ENCODE assay signal across 8 mouse cellular contexts in genomic region chrX:163957803-163958466, GRCm38 (mm10). TPM values are rescaled to one million over a fixed set of nuclear protein-coding genes. Genes with fewer than 3 reads are reported as not detected.
DNase-seq lines count a peak whose midpoint lies in the region; ATAC-seq and TF ChIP-seq lines count a peak whose summit lies in the region.

No protein-coding gene starts in this region.

- no peaks in the 10 kb centered on the region for H3K9me3 ChIP-seq in CH12.LX (replicated peaks; ENCODE audit: low read length)
- no peaks in the 10 kb centered on the region for H3K9me3 ChIP-seq in embryonic facial prominence, embryonic 14.5 days (ENCODE audit: control insufficient read depth, low read length)
- no peaks in the 10 kb centered on the region for H3K9me3 ChIP-seq in heart, embryonic 12.5 days (replicated peaks)
- no peaks in the 10 kb centered on the region for H3K9me3 ChIP-seq in lung, postnatal 0 days (ENCODE audit: low read length)

- H3K4me1 ChIP-seq in CH12.LX (ENCODE audit: control insufficient read depth in 1 of 2, insufficient read depth in 2 of 2) = no peaks in the 10 kb centered on the region
- no peaks in the 10 kb centered on the region for H3K4me1 ChIP-seq in embryonic facial prominence, embryonic 14.5 days (ENCODE audit: control insufficient read depth, insufficient read depth, low read length)
- 0 out of 2 replicates have a peak, but pooled peaks cover 2% of the 10 kb centered on the region for H3K4me1 ChIP-seq in heart, embryonic 12.5 days (replicated peaks)
- H3K4me1 ChIP-seq in lung, postnatal 0 days (ENCODE audit: insufficient read depth, low read depth, low read length) = no peaks in the 10 kb centered on the region
- 0 out of 2 replicates have a peak, but pooled peaks cover 3% of the 10 kb centered on the region for H3K4me1 ChIP-seq in olfactory bulb, adult 2 months (ENCODE audit: control insufficient read depth, insufficient read depth, low read length)

- peak; percentile 92 for ATAC-seq in embryonic facial prominence, embryonic 14.5 days (ENCODE audit: low read depth)
- ATAC-seq in heart, embryonic 12.5 days (ENCODE audit: insufficient number of reproducible peaks, low FRiP score) = peak; percentile 94
- peak; percentile 93 for ATAC-seq in lung, postnatal 0 days

- H3K36me3 ChIP-seq in CH12.LX (replicated peaks in 1 of 2; ENCODE audit: control insufficient read depth in 1 of 2, insufficient read depth in 1 of 2, low read length in 1 of 2) = peaks cover 14 to 33% of the 10 kb centered on the region in 2 experiments
- peaks cover 26% of the 10 kb centered on the region for H3K36me3 ChIP-seq in embryonic facial prominence, embryonic 14.5 days (ENCODE audit: control insufficient read depth, insufficient read depth, low read length)
- H3K36me3 ChIP-seq in heart, embryonic 12.5 days = peaks cover 18% of the 10 kb centered on the region
- no peaks in the 10 kb centered on the region for H3K36me3 ChIP-seq in lung, postnatal 0 days (ENCODE audit: insufficient read depth, low read length)

- dilution Hi-C loops in CH12.LX (cut with MboI; ENCODE audit: extremely low pct_ligation_motif_present, extremely low pct_unique_long_range_greater_than_20kb, low sequenced_read_pairs) = no loop called here

- TF ChIP-seq EP300 in CH12.LX (IDR thresholded peaks at IDR 0.05; ENCODE audit: low read length) = no peak
- no peak for TF ChIP-seq EP300 in lung, postnatal 0 days (IDR thresholded peaks at IDR 0.05)

- in situ Hi-C loops in CH12.LX (cut with MboI; ENCODE audit: low pct_ligation_motif_present, low pct_unique_long_range_greater_than_20kb, low sequenced_read_pairs) = no loop called here

- 34% methylated on average over 9 of the region's 67 CpGs for WGBS in embryonic facial prominence, embryonic 14.5 days
- WGBS in heart, embryonic 12.5 days = 11% methylated on average over 57 of the region's 67 CpGs
- WGBS in lung, postnatal 0 days = 16% methylated on average over 33 of the region's 67 CpGs
- WGBS in olfactory bulb, adult 2 months = 18% methylated on average over 54 of the region's 67 CpGs

- peak; percentile 69 for DNase-seq in CH12.LX (ENCODE audit: extremely low read depth)
- DNase-seq in brain, adult 2 months (ENCODE audit: low read depth, low spot score) = peak; percentile 68
- peak; percentile 75 for DNase-seq in embryonic facial prominence, embryonic 14.5 days (ENCODE audit: low spot score)
- DNase-seq in kidney, postnatal 10 days = peak; percentile 84
- peak; percentile 76 for DNase-seq in lung, postnatal 0 days (ENCODE audit: low spot score)
- peak; percentile 47 to 50 for DNase-seq in thymus, adult 18-20 months

- no peak for TF ChIP-seq RAD21 in CH12.LX (IDR thresholded peaks at IDR 0.05; ENCODE audit: low read depth, low read length)

- no peak for TF ChIP-seq CTCF in CH12.LX (conservative IDR thresholded peaks at IDR 0.05 in 1 of 2, IDR thresholded peaks at IDR 0.05 in 1 of 2; ENCODE audit: low read depth in 2 of 2, low read length in 2 of 2)
- TF ChIP-seq CTCF in lung, postnatal 0 days (IDR thresholded peaks at IDR 0.05) = no peak
- TF ChIP-seq CTCF in olfactory bulb, adult 2 months (IDR thresholded peaks at IDR 0.05; ENCODE audit: insufficient read depth, low read depth, low read length) = no peak

- TF ChIP-seq POLR2A in CH12.LX (IDR thresholded peaks at IDR 0.05; ENCODE audit: low read depth, low read length) = no peak; the same call in 1 of the 2 replicates
- TF ChIP-seq POLR2A in olfactory bulb, adult 2 months (IDR thresholded peaks at IDR 0.05; ENCODE audit: insufficient read depth, low read depth, low read length) = no peak

- no peaks in the 10 kb centered on the region for H3K27me3 ChIP-seq in CH12.LX (replicated peaks)
- H3K27me3 ChIP-seq in embryonic facial prominence, embryonic 14.5 days (replicated peaks; ENCODE audit: control insufficient read depth, insufficient read depth, low read length) = peaks cover 3% of the 10 kb centered on the region; the same call in 1 of the 2 replicates
- H3K27me3 ChIP-seq in heart, embryonic 12.5 days (replicated peaks) = no peaks in the 10 kb centered on the region
- H3K27me3 ChIP-seq in lung, postnatal 0 days (replicated peaks; ENCODE audit: insufficient read depth, low read length) = no peaks in the 10 kb centered on the region

- no peak overlapping the region for H3K4me2 ChIP-seq in CH12.LX (ENCODE audit: insufficient read depth, low read depth, poor library complexity, severe bottlenecking)
- peak overlapping the region; percentile 50 for H3K4me2 ChIP-seq in embryonic facial prominence, embryonic 14.5 days (ENCODE audit: low read depth, low read length)
- peak overlapping the region; percentile 73 for H3K4me2 ChIP-seq in heart, embryonic 12.5 days
- H3K4me2 ChIP-seq in lung, postnatal 0 days (replicated peaks; ENCODE audit: low read depth, low read length) = peak overlapping the region; percentile 49

- peak overlapping the region; percentile 96 for H3K27ac ChIP-seq in CH12.LX (ENCODE audit: insufficient read depth, low read depth)
- H3K27ac ChIP-seq in embryonic facial prominence, embryonic 14.5 days (replicated peaks; ENCODE audit: low read depth, low read length) = peak overlapping the region; percentile 98
- peak overlapping the region; percentile 98 for H3K27ac ChIP-seq in heart, embryonic 12.5 days (ENCODE audit: poor library complexity, severe bottlenecking)
- H3K27ac ChIP-seq in lung, postnatal 0 days (ENCODE audit: low read length) = peak overlapping the region; percentile 96
- peak overlapping the region; percentile 86 for H3K27ac ChIP-seq in olfactory bulb, adult 2 months (ENCODE audit: insufficient read depth, low read depth, low read length)

- H3K79me2 ChIP-seq in CH12.LX (replicated peaks; ENCODE audit: control insufficient read depth, extremely low read depth, insufficient read depth, poor library complexity, severe bottlenecking) = peaks cover 15% of the 10 kb centered on the region

- H3K9ac ChIP-seq in CH12.LX (ENCODE audit: insufficient read depth, low read depth) = peak overlapping the region; percentile 97
- H3K9ac ChIP-seq in embryonic facial prominence, embryonic 14.5 days (ENCODE audit: low read depth, low read length) = peak overlapping the region; percentile 87
- peak overlapping the region; percentile 85 for H3K9ac ChIP-seq in heart, embryonic 12.5 days
- peak overlapping the region; percentile 69; the same call in 1 of the 2 replicates for H3K9ac ChIP-seq in lung, postnatal 0 days (replicated peaks; ENCODE audit: low read depth)

- H3K4me3 ChIP-seq in CH12.LX (replicated peaks in 1 of 3; ENCODE audit: low read depth in 2 of 3, low read length in 2 of 3, poor library complexity in 1 of 3) = peak overlapping the region; percentile 64 to 89 (median 75)
- peak overlapping the region; percentile 69 for H3K4me3 ChIP-seq in embryonic facial prominence, embryonic 14.5 days (ENCODE audit: low read depth, low read length)
- H3K4me3 ChIP-seq in heart, embryonic 12.5 days = peak overlapping the region; percentile 82
- H3K4me3 ChIP-seq in lung, postnatal 0 days (ENCODE audit: low read depth, low read length) = peak overlapping the region; percentile 60
- peak overlapping the region; percentile 69 for H3K4me3 ChIP-seq in olfactory bulb, adult 2 months (ENCODE audit: insufficient read depth, low read depth, low read length)

TF ChIP-seq in CH12.LX, 34 proteins besides CTCF, POLR2A, EP300 and RAD21:
- no peak; the same call in 1 of the 2 replicates for TF ChIP-seq TCF12 (IDR thresholded peaks at IDR 0.05; ENCODE audit: low read depth, low read length)
- TF ChIP-seq GABPA (IDR thresholded peaks at IDR 0.05; ENCODE audit: insufficient replicate concordance, low read depth, low read length) = no peak
- TF ChIP-seq USF2 (conservative IDR thresholded peaks at IDR 0.05; ENCODE audit: low read depth, low read length) = no peak
- no peak for TF ChIP-seq JUN (IDR thresholded peaks at IDR 0.05; ENCODE audit: insufficient read depth, low read depth, low read length)
- peak; percentile 30; the same call in 1 of the 2 replicates for TF ChIP-seq ELF1 (IDR thresholded peaks at IDR 0.05; ENCODE audit: low read depth, low read length)
- TF ChIP-seq MAZ (IDR thresholded peaks at IDR 0.05; ENCODE audit: low read depth, low read length) = 0 out of 2 replicates have a peak, but pooled peaks have one; percentile 0
- TF ChIP-seq E2F4 (IDR thresholded peaks at IDR 0.05; ENCODE audit: insufficient replicate concordance, low read depth, low read length) = no peak
- 0 out of 2 replicates have a peak, but pooled peaks have one; percentile 47 for TF ChIP-seq NELFE (IDR thresholded peaks at IDR 0.05; ENCODE audit: low read depth, low read length)
- no peak for TF ChIP-seq ZMIZ1 (IDR thresholded peaks at IDR 0.05; ENCODE audit: low read depth, low read length)
- peak; percentile 30; the same call in 1 of the 2 replicates for TF ChIP-seq MYC (IDR thresholded peaks at IDR 0.05; ENCODE audit: low read depth, low read length)
- no peak for TF ChIP-seq ZC3H11A (IDR thresholded peaks at IDR 0.05; ENCODE audit: low read depth, low read length)
- TF ChIP-seq NRF1 (IDR thresholded peaks at IDR 0.05; ENCODE audit: low read depth, low read length) = peak; percentile 79
- TF ChIP-seq HCFC1 (IDR thresholded peaks at IDR 0.05; ENCODE audit: low read depth, low read length) = peak; percentile 19; the same call in 1 of the 2 replicates
- no peak for TF ChIP-seq CHD2 (IDR thresholded peaks at IDR 0.05; ENCODE audit: low read length)

RNA-seq across cellular contexts. Expression of gene Zrsr2, which starts 0.5 kb away (rescaled TPM):
- total RNA-seq in CH12.LX (2012; rRNA removed) (13.7 and 15.2 TPM in 2 replicates), CH12.LX (2014; rRNA removed) (14.2 and 16.5 TPM in 2 replicates)
- 76.8 and 89.1 TPM in 2 replicates for polyA plus RNA-seq in CH12.LX (2012; ENCODE audit: insufficient read length, low read depth)
- 43.0 and 44.2 TPM in 2 replicates for polyA plus RNA-seq in embryonic facial prominence, embryonic 14.5 days (2014; fragmentation: Nextera tagmentation; extraction: Ambion mirVana)
- 46.9 and 52.8 TPM in 2 replicates for polyA plus RNA-seq in heart, embryonic 12.5 days (2016; fragmentation: Nextera tagmentation; extraction: Ambion mirVana)
- 30.5 and 32.8 TPM in 2 replicates for polyA plus RNA-seq in lung, postnatal 0 days (2015; fragmentation: Nextera tagmentation; extraction: Ambion mirVana)
- polyA plus RNA-seq in olfactory bulb, adult 2 months (2012; ENCODE audit: insufficient read depth, insufficient read length, low replicate concordance, missing spikeins) = not detected in 2 replicates

RNA-seq across cellular contexts. Expression of gene Ap1s2, which starts 49.1 kb away (rescaled TPM):
- total RNA-seq in CH12.LX (2012; rRNA removed) = 4.3 and 5.7 TPM in 2 replicates
- total RNA-seq in CH12.LX (2014; rRNA removed) = 12.3 and 16.6 TPM in 2 replicates
- 6.5 and 8.9 TPM in 2 replicates for polyA plus RNA-seq in CH12.LX (2012; ENCODE audit: insufficient read length, low read depth)
- 32.6 and 38.1 TPM in 2 replicates for polyA plus RNA-seq in embryonic facial prominence, embryonic 14.5 days (2014; fragmentation: Nextera tagmentation; extraction: Ambion mirVana)
- polyA plus RNA-seq in heart, embryonic 12.5 days (2016; fragmentation: Nextera tagmentation; extraction: Ambion mirVana) = 23.7 and 24.9 TPM in 2 replicates
- 24.4 and 35.4 TPM in 2 replicates for polyA plus RNA-seq in lung, postnatal 0 days (2015; fragmentation: Nextera tagmentation; extraction: Ambion mirVana)
- polyA plus RNA-seq in olfactory bulb, adult 2 months (2012; ENCODE audit: insufficient read depth, insufficient read length, low replicate concordance, missing spikeins) = not detected in 2 replicates

Comparison
In these comparisons a context has a peak if more than half of its experiments do, and no peak if none do; other contexts are left out.
1. Peak in every context shown above with its lines: DNase-seq, ATAC-seq, H3K4me3 ChIP-seq and H3K27ac ChIP-seq.
2. RNA of gene Zrsr2, which starts 0.5 kb away (polyA plus RNA-seq): 76.8 to 89.1 TPM in CH12.LX, 46.9 to 52.8 TPM in heart, embryonic 12.5 days, 43.0 to 44.2 TPM in embryonic facial prominence, embryonic 14.5 days and 30.5 to 32.8 TPM in lung, postnatal 0 days; not detected in olfactory bulb, adult 2 months; every median in the first group is over 10 times any median in the second.